Mouse (Mus musculus) adipocyte (in vitro differentiated cells): ENCODE measurements around the gene Flt1.

Experiments
- DNase-seq: peaks from one replicate; pipeline ENCODE4 v3.0.0-alpha.2; 2016; ENCODE audit warnings: low spot score

The Flt1 gene

GRCm38 (mm10) chr5:147668637-147669344 lies 57.0 kb downstream of the Flt1 start:
- no peak for DNase-seq

DNA sequence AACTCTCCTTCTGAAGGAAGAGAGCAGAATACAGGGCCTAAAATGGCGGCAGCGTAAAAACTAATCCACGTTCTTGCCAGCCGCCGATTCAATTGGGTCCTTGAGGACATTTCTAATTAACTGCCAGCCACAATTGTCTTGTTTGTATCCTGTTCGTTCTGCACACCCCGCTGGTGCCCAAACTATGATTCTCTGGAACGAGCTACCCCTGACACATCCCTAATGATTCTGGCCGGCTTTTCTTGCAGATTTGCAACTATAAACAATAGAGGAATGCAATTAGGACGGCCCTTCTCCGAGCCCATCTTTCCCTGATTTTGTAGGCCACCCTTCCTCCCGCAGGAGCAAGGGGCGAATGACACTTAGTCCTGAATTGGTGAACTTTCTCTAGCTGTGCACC lies 59.9 kb downstream of the Flt1 start:
- DNase-seq, result no peak

GRCm38 (mm10) chr5:147665381-147665780 lies 60.4 kb downstream of the Flt1 start:
- no peak for DNase-seq

GRCm38 (mm10) chr5:147659909-147660308 lies 65.9 kb downstream of the Flt1 start:
- no peak for DNase-seq

GRCm38 (mm10) chr5:147657882-147658855 lies 67.6 kb downstream of the Flt1 start:
- no peak for DNase-seq

DNA sequence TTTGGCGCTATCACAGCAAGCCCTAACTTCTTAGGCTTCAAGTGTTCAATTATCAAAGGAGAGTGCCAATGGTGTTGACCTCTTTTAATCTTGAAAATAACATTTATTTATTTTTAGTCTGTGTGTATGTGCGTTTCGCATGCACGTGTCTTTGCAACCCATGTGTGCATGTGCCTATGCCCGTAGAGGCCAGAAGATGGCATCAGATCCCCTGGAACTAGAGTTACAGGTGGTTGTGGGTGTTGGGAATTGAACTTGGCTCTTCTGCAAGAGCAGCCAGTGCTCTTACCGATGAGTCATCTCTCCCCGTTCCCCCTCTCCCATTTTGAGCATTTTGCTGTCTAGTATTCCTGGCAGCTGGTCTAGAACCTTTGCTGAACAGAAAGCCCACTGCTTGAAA lies 70.0 kb downstream of the Flt1 start:
- no peak for DNase-seq

- no peak for DNase-seq
Measured at GRCm38 (mm10) chr5:147651233-147651632, 74.6 kb downstream of the Flt1 start.

DNA sequence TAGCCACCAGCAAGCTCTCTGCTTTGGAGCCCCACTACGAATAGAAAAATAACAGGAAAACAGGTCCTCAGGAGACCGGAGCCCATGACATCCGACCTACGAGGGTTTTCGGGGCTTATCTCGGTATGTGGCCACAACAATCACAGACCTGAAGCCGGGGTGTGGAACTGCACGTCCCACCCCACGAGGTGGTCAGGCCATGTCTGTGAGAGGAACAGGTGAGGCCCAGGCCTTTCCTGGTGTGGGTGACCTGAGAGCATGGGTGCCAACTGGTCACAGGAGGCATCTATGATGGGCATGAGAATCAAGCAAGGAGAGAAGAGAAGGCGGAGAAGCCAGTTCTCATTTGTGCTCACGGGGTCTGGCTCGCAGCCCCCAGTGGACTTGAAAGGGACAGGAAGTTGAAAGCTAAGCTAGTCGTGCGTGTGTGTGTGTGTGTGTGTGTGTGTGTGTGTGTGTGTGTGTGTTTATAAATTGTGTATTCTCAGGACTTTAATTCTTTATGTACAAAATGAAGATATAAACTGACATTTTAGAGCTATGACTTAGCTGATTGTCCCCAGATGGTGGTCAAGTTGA lies 79.4 kb downstream of the Flt1 start:
- no peak for DNase-seq

- peak; percentile 81 for DNase-seq
Measured at GRCm38 (mm10) chr5:147645001-147645645, 80.7 kb downstream of the Flt1 start.

DNA sequence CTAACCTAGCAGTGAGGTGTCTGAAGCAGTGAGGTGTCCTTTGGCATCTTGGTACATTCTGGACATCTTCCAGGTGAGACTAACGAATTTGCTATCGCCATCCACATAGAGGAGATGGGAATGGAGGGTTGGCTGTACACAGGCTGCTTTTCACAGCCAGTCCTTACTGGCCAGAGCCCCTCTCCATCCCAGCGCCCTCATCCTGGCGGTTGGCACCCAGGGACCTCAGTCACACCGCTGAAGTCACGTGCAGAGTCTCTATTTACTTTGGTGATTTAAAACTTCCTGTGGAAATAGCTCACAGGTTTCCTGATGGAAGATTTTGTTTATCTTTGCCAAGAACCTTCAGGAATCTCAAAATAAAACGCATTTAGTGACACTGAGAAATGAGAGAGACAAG lies 84.4 kb downstream of the Flt1 start:
- no peak for DNase-seq

DNA sequence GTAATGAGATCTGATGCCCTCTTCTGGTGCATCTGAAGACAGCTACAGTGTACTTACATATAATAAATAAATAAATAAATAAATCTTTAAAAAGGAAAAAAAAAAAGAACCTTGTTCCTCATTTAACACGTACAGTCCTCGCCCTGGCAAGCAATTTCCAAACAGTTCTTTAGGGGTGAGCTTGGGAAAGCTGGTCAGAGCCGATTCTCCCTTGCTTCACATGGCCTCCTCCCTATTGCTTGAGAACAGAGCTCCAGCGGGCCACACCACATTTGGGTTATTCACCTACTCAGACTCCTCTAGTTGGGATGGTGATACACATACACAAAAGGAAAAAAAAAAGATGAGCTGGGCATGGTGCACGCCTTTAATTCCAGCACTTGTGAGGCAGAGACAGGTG lies 85.9 kb downstream of the Flt1 start:
- no peak for DNase-seq

GRCm38 (mm10) chr5:147636676-147637075 lies 89.1 kb downstream of the Flt1 start:
- DNase-seq, result no peak

DNA sequence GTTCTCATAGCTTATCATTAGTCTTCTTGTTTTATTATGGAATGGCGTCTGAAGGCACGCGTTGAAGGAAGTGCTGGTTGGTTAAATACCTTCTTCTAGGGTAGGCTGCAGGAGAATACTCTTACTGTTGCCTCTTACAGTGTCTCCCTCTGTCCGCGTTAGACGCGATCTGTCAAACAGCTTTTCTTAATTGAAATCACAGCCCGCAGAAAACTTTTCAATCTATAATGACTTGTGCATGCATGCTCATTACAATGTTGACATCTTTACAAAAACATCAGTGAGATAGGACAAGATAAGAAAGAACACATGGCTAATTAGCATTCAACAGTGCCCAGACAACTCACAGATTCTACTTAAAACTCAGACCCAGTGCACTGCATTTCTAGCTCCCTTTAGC lies 89.9 kb downstream of the Flt1 start:
- no peak for DNase-seq

DNA sequence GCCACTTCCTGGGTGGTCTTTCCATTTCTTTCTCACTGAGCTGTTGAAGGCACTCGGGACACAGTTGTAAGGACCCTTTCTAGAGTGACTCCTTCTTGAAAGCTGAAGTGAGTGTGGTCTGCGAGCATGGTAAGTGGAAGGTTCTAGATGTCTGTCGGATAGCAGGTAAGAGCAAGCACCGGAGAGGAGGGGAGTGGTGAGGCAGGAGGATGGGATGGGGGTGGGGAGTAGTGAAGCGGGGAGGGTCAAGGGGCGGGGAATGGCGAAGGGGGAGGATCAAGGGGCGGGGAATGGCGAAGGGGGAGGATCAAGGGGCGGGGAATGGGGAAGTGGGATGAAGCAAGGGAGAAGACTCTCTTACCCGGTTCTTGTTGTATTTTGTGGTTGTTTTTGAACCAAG lies 91.8 kb downstream of the Flt1 start:
- no peak for DNase-seq

DNA sequence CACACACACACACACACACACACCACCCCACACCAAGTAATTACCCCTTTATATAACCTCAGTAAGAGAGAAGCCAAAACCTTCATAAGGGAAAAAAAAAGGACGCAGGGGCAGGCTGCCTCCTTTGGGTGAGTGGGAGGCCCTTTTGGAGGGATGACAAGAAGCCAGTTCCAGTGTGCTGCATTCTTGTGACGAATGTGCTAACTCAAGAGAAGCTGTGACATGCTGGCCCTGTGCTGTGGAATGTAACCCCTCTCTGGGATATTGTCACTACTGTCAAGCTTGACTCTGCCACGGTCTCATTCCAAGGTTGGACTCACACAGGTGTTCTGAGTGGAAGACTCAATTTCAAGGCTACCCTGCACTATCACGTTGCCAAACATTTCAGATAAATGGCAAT lies 93.1 kb downstream of the Flt1 start:
- no peak for DNase-seq

- DNase-seq, result no peak
Measured at GRCm38 (mm10) chr5:147630426-147631290, 95.2 kb downstream of the Flt1 start.

GRCm38 (mm10) chr5:147626944-147627343 lies 98.9 kb downstream of the Flt1 start:
- no peak for DNase-seq

GRCm38 (mm10) chr5:147623747-147624146 lies 102.1 kb downstream of the Flt1 start:
- DNase-seq, result no peak

- DNase-seq, result no peak
Measured at GRCm38 (mm10) chr5:147620178-147620577, 105.6 kb downstream of the Flt1 start.

GRCm38 (mm10) chr5:147618243-147618642 lies 107.6 kb downstream of the Flt1 start:
- DNase-seq, result no peak

GRCm38 (mm10) chr5:147616450-147616849 lies 109.4 kb downstream of the Flt1 start:
- DNase-seq, result no peak
